Mouse (Mus musculus) stomach, postnatal 0 days (tissue): ENCODE results near the gene Stk39.

Experiments used
- CTCF ChIP-seq: IDR thresholded peaks from 2 replicates; pipeline ENCODE4 v1.5.1; 2016; ENCODE audit warnings: antibody characterized with exemption, low read depth, mild to moderate bottlenecking, moderate library complexity
- EP300 ChIP-seq: optimal IDR thresholded peaks from 2 replicates; pipeline ENCODE3; 2016; ENCODE audit warnings: antibody characterized with exemption

- TF ChIP-seq CTCF (no peak), EP300 (no peak)
These were observed 151.4 kb downstream of the Stk39 start for GRCm38 (mm10) chr2:68320670-68321069.
